Mouse (Mus musculus) intestine, embryonic 16.5 days (tissue): Measurements from ENCODE around the gene Egfem1. TPM values are rescaled to one million over a fixed set of nuclear protein-coding genes. Genes with fewer than 3 reads are reported as not detected.

ENCODE experiments used
- ATAC-seq: fragments of 200-750 bp; cut with Nextera tagmentation; 2 replicates; pipeline ENCODE4 v1.8.0; 2017; ENCODE audit warnings: moderate TSS enrichment, moderate library complexity
- H3K27ac ChIP-seq: fragments of 300-500 bp; sonication (generic); 2 replicates; pipeline ENCODE4 v1.5.1; 2014; ENCODE audit warnings: mild to moderate bottlenecking, low read length
- H3K27me3 ChIP-seq: fragments of 300-500 bp; sonication (generic); replicated peaks from 2 replicates; pipeline ENCODE4 v1.6.1; 2014; ENCODE audit warnings: low read length, control low read depth, mixed read lengths; ENCODE audit not compliant: control insufficient read depth, insufficient read depth
- H3K36me3 ChIP-seq: fragments of 300-500 bp; sonication (generic); 2 replicates; pipeline ENCODE4 v1.6.1; 2014; ENCODE audit warnings: low read length, control low read depth; ENCODE audit not compliant: control insufficient read depth, insufficient read depth
- H3K4me1 ChIP-seq: fragments of 300-500 bp; sonication (generic); 2 replicates; pipeline ENCODE4 v1.6.1; 2014; ENCODE audit warnings: low read length, control low read depth, mixed read lengths; ENCODE audit not compliant: control insufficient read depth, insufficient read depth
- H3K4me2 ChIP-seq: fragments of 300-500 bp; sonication (generic); 2 replicates; pipeline ENCODE4 v1.6.1; 2014; ENCODE audit warnings: low read depth, low read length, control low read depth
- H3K4me3 ChIP-seq: fragments of 300-500 bp; sonication (generic); 2 replicates; pipeline ENCODE4 v1.5.1; 2014; ENCODE audit warnings: mild to moderate bottlenecking, low read length
- H3K9ac ChIP-seq: fragments of 300-500 bp; sonication (generic); 2 replicates; pipeline ENCODE4 v1.6.1; 2014; ENCODE audit warnings: low read depth, low read length
- H3K9me3 ChIP-seq: fragments of 300-500 bp; sonication (generic); 2 replicates; pipeline ENCODE4 v1.6.1; 2016; ENCODE audit warnings: low read length, control low read depth; ENCODE audit not compliant: control insufficient read depth
- WGBS: fragments of 180-500 bp; shearing (Covaris S2); extraction: QIAGEN DNeasy Blood & Tissue Kit; methylation state at CpG from one replicate; pipeline ENCODE4 v1.1.7; 2014; 5-methylcytosine and 5-hydroxymethylcytosine counted together
- polyA plus RNA-seq: library from polyadenylated mRNA; unstranded; fragments of >200 nt; fragmentation: Nextera tagmentation; extraction: Ambion mirVana; gene quantifications from 2 replicates; pipeline ENCODE4 v1.2.1, GENCODE M21; 2015

Gene Egfem1
- polyA plus RNA-seq, 1 experiment from 2014 or later = 0.33 TPM

- Histone ChIP-seq H3K27ac (no peak overlapping the region), H3K4me1 (no peaks in the 10 kb centered on the region), H3K36me3 (no peaks in the 10 kb centered on the region), H3K27me3 (no peaks in the 10 kb centered on the region), H3K4me3 (no peak overlapping the region), H3K9ac (no peak overlapping the region), H3K9me3 (no peaks in the 10 kb centered on the region), H3K4me2 (no peak overlapping the region)
- no peak for ATAC-seq
- WGBS = 51% methylated on average over 8 of the region's 8 CpGs
Measured at GRCm38 (mm10) chr3:29582749-29583148, 500.9 kb downstream of the Egfem1 start.

- WGBS = 69% methylated on average over 7 of the region's 7 CpGs
- no peaks in the 10 kb centered on the region for H3K4me1 ChIP-seq
- ATAC-seq = no peak
- H3K27ac ChIP-seq = no peak overlapping the region
- no peak overlapping the region for H3K9ac ChIP-seq
- no peak overlapping the region for H3K4me3 ChIP-seq
- no peaks in the 10 kb centered on the region for H3K9me3 ChIP-seq
- no peak overlapping the region for H3K4me2 ChIP-seq
- no peaks in the 10 kb centered on the region for H3K36me3 ChIP-seq
- H3K27me3 ChIP-seq = no peaks in the 10 kb centered on the region
Measured at GRCm38 (mm10) chr3:29602140-29602539, 520.3 kb downstream of the Egfem1 start.

GRCm38 (mm10) chr3:29608713-29609112 is 526.9 kb downstream of the Egfem1 start:
- H3K27ac ChIP-seq = no peak overlapping the region
- H3K9me3 ChIP-seq = no peaks in the 10 kb centered on the region
- no peak overlapping the region for H3K4me2 ChIP-seq
- ATAC-seq = no peak
- H3K4me1 ChIP-seq = no peaks in the 10 kb centered on the region
- H3K36me3 ChIP-seq = no peaks in the 10 kb centered on the region
- H3K9ac ChIP-seq = no peak overlapping the region
- no peaks in the 10 kb centered on the region for H3K27me3 ChIP-seq
- WGBS = 50% methylated on average over 3 of the region's 3 CpGs
- no peak overlapping the region for H3K4me3 ChIP-seq

GRCm38 (mm10) chr3:29609174-29609573 is 527.4 kb downstream of the Egfem1 start:
- no peak for ATAC-seq
- no peaks in the 10 kb centered on the region for H3K36me3 ChIP-seq
- WGBS = 75% methylated on average over 2 of the region's 2 CpGs

GRCm38 (mm10) chr3:29619586-29619985 is 537.8 kb downstream of the Egfem1 start:
- H3K27ac ChIP-seq = no peak overlapping the region
- ATAC-seq = no peak
- H3K27me3 ChIP-seq = no peaks in the 10 kb centered on the region
- no peaks in the 10 kb centered on the region for H3K4me1 ChIP-seq
- no peak overlapping the region for H3K4me3 ChIP-seq
- H3K4me2 ChIP-seq = no peak overlapping the region
- no peaks in the 10 kb centered on the region for H3K36me3 ChIP-seq
- 82% methylated on average over 1 of the region's 1 CpGs for WGBS
- H3K9me3 ChIP-seq = no peaks in the 10 kb centered on the region
- H3K9ac ChIP-seq = no peak overlapping the region

More at GRCm38 (mm10) chr3:29609174-29609573, 527.4 kb downstream of the Egfem1 start:
- Histone ChIP-seq H3K4me1 (no peaks in the 10 kb centered on the region), H3K4me3 (no peak overlapping the region), H3K9ac (no peak overlapping the region), H3K4me2 (no peak overlapping the region), H3K9me3 (no peaks in the 10 kb centered on the region), H3K27ac (no peak overlapping the region), H3K27me3 (no peaks in the 10 kb centered on the region)

- Histone ChIP-seq H3K9ac (no peak overlapping the region), H3K4me3 (no peak overlapping the region), H3K27ac (no peak overlapping the region), H3K9me3 (no peaks in the 10 kb centered on the region), H3K4me1 (no peaks in the 10 kb centered on the region), H3K4me2 (no peak overlapping the region), H3K36me3 (no peaks in the 10 kb centered on the region), H3K27me3 (no peaks in the 10 kb centered on the region)
- WGBS = 60% methylated on average over 2 of the region's 2 CpGs
- no peak for ATAC-seq
Measured at GRCm38 (mm10) chr3:29639819-29640218, 558.0 kb downstream of the Egfem1 start.

- no peak overlapping the region for H3K4me2 ChIP-seq
- H3K36me3 ChIP-seq = no peaks in the 10 kb centered on the region
- no peak overlapping the region for H3K9ac ChIP-seq
- H3K27me3 ChIP-seq = no peaks in the 10 kb centered on the region
- ATAC-seq = no peak
- no peaks in the 10 kb centered on the region for H3K9me3 ChIP-seq
- no peak overlapping the region for H3K27ac ChIP-seq
- WGBS = 79% methylated on average over 2 of the region's 2 CpGs
- no peaks in the 10 kb centered on the region for H3K4me1 ChIP-seq
- no peak overlapping the region for H3K4me3 ChIP-seq
Measured at GRCm38 (mm10) chr3:29666796-29667195, 585.0 kb downstream of the Egfem1 start.

GRCm38 (mm10) chr3:29689367-29690285 is 607.8 kb downstream of the Egfem1 start:
- no peak overlapping the region for H3K27ac ChIP-seq
- H3K36me3 ChIP-seq = no peaks in the 10 kb centered on the region
- H3K4me3 ChIP-seq = no peak overlapping the region
- no peaks in the 10 kb centered on the region for H3K4me1 ChIP-seq
- no peak for ATAC-seq
- 78% methylated on average over 8 of the region's 8 CpGs for WGBS
- H3K9me3 ChIP-seq = no peaks in the 10 kb centered on the region
- H3K27me3 ChIP-seq = no peaks in the 10 kb centered on the region
- H3K4me2 ChIP-seq = no peak overlapping the region
- no peak overlapping the region for H3K9ac ChIP-seq

- H3K9me3 ChIP-seq = no peaks in the 10 kb centered on the region
- H3K4me3 ChIP-seq = no peak overlapping the region
- 47% methylated on average over 2 of the region's 2 CpGs for WGBS
- H3K4me1 ChIP-seq = no peaks in the 10 kb centered on the region
- H3K27ac ChIP-seq = no peak overlapping the region
- H3K9ac ChIP-seq = no peak overlapping the region
- no peaks in the 10 kb centered on the region for H3K36me3 ChIP-seq
- H3K4me2 ChIP-seq = no peak overlapping the region
- no peak for ATAC-seq
- H3K27me3 ChIP-seq = no peaks in the 10 kb centered on the region
Measured at GRCm38 (mm10) chr3:29701126-29701525, 619.3 kb downstream of the Egfem1 start.
